ENCODE assay signal across 8 mouse cellular contexts in genomic region chr4:138434347-138435316, GRCm38 (mm10). TPM values are rescaled to one million over a fixed set of nuclear protein-coding genes. Genes with fewer than 3 reads are reported as not detected.
DNase-seq lines count a peak whose midpoint lies in the region; ATAC-seq and TF ChIP-seq lines count a peak whose summit lies in the region.

Mul1 (plus strand) TSS chr4:138434671.

- under 1% methylated on average over 56 of the region's 64 CpGs for WGBS in embryonic facial prominence, embryonic 14.5 days
- under 1% methylated on average over 64 of the region's 64 CpGs for WGBS in heart, adult 2 months
- WGBS in limb, embryonic 13.5 days, result 1% methylated on average over 60 of the region's 64 CpGs
- WGBS in midbrain, embryonic 16.5 days, result 1% methylated on average over 64 of the region's 64 CpGs

- H3K27ac ChIP-seq in embryonic facial prominence, embryonic 14.5 days (replicated peaks; ENCODE audit: low read depth, low read length), result peak within 1 kb of the TSS; percentile 54
- H3K27ac ChIP-seq in heart, adult 2 months, result peak within 1 kb of the TSS; percentile 85
- no peak within 1 kb of the TSS for H3K27ac ChIP-seq in limb, embryonic 13.5 days
- peak within 1 kb of the TSS; percentile 81 for H3K27ac ChIP-seq in midbrain, embryonic 16.5 days (ENCODE audit: low read length)

- peak; percentile 91 for ATAC-seq in embryonic facial prominence, embryonic 14.5 days (ENCODE audit: low read depth)
- peak; percentile 90 for ATAC-seq in limb, embryonic 13.5 days (ENCODE audit: low FRiP score, low read depth)
- ATAC-seq in midbrain, embryonic 16.5 days, result peak; percentile 87

- peaks cover 33% of the 10 kb centered on the region for H3K36me3 ChIP-seq in embryonic facial prominence, embryonic 14.5 days (ENCODE audit: control insufficient read depth, insufficient read depth, low read length)
- H3K36me3 ChIP-seq in heart, adult 2 months (ENCODE audit: control insufficient read depth, insufficient read depth, low read length), result no peaks in the 10 kb centered on the region
- H3K36me3 ChIP-seq in limb, embryonic 13.5 days, result peaks cover 38% of the 10 kb centered on the region
- peaks cover 18% of the 10 kb centered on the region for H3K36me3 ChIP-seq in midbrain, embryonic 16.5 days (ENCODE audit: control insufficient read depth, insufficient read depth, low read length)

- peak; percentile 89 for TF ChIP-seq POLR2A in heart, adult 2 months (IDR thresholded peaks at IDR 0.05; ENCODE audit: insufficient read depth, low read depth, low read length)

- no peaks in the 10 kb centered on the region for H3K27me3 ChIP-seq in embryonic facial prominence, embryonic 14.5 days (replicated peaks; ENCODE audit: control insufficient read depth, insufficient read depth, low read length)
- H3K27me3 ChIP-seq in heart, adult 2 months (ENCODE audit: control insufficient read depth, insufficient read depth, low read length), result no peaks in the 10 kb centered on the region
- no peaks in the 10 kb centered on the region for H3K27me3 ChIP-seq in limb, embryonic 13.5 days
- peaks cover 4% of the 10 kb centered on the region; the same call in 1 of the 2 replicates for H3K27me3 ChIP-seq in midbrain, embryonic 16.5 days (ENCODE audit: control insufficient read depth, insufficient read depth, low read depth, low read length)

- peak; percentile 93 for DNase-seq in 3T3-L1 (ENCODE audit: low read depth, low spot score)
- peak; percentile 90 to 92 for DNase-seq in adrenal gland, postnatal 4 days (ENCODE audit: low spot score in 2 of 2)
- DNase-seq in embryonic facial prominence, embryonic 14.5 days (ENCODE audit: low spot score), result peak; percentile 97
- DNase-seq in heart, adult 2 months, result peak; percentile 94 to 97
- DNase-seq in kidney, adult 8-10 months, result peak; percentile 95
- DNase-seq in spleen, postnatal 10 days (ENCODE audit: low spot score in 2 of 2), result peak; percentile 88 to 96

- H3K4me1 ChIP-seq in embryonic facial prominence, embryonic 14.5 days (ENCODE audit: control insufficient read depth, insufficient read depth, low read length), result peaks cover 10% of the 10 kb centered on the region; the same call in 1 of the 2 replicates
- H3K4me1 ChIP-seq in heart, adult 2 months (ENCODE audit: control insufficient read depth, insufficient read depth, low read length), result peaks cover 3% of the 10 kb centered on the region; the same call in 1 of the 2 replicates
- H3K4me1 ChIP-seq in limb, embryonic 13.5 days, result peaks cover 11% of the 10 kb centered on the region
- H3K4me1 ChIP-seq in midbrain, embryonic 16.5 days (ENCODE audit: control insufficient read depth, insufficient read depth, low read length), result peaks cover 10% of the 10 kb centered on the region

- peak within 1 kb of the TSS; percentile 86 for H3K4me2 ChIP-seq in embryonic facial prominence, embryonic 14.5 days (ENCODE audit: low read depth, low read length)
- H3K4me2 ChIP-seq in limb, embryonic 13.5 days (replicated peaks), result peak within 1 kb of the TSS; percentile 92
- peak within 1 kb of the TSS; percentile 92 for H3K4me2 ChIP-seq in midbrain, embryonic 16.5 days (ENCODE audit: low read length)

- TF ChIP-seq CTCF in heart, adult 2 months (IDR thresholded peaks at IDR 0.05), result peak; percentile 43

- intact Hi-C loops in heart, adult 2 months (cut with DNase I), result no loop called here

- peak; percentile 39; the same call in 1 of the 2 replicates for TF ChIP-seq EP300 in heart, adult 2 months (IDR thresholded peaks at IDR 0.05; ENCODE audit: insufficient read depth, low read depth, low read length)

- peak within 1 kb of the TSS; percentile 85 for H3K9ac ChIP-seq in embryonic facial prominence, embryonic 14.5 days (ENCODE audit: low read depth, low read length)
- peak within 1 kb of the TSS; percentile 97 for H3K9ac ChIP-seq in heart, adult 2 months (ENCODE audit: low read depth, low read length)
- H3K9ac ChIP-seq in limb, embryonic 13.5 days, result peak within 1 kb of the TSS; percentile 86
- peak within 1 kb of the TSS; percentile 82 for H3K9ac ChIP-seq in midbrain, embryonic 16.5 days (ENCODE audit: low read depth, low read length)

- H3K9me3 ChIP-seq in embryonic facial prominence, embryonic 14.5 days (ENCODE audit: control insufficient read depth, low read length), result no peaks in the 10 kb centered on the region
- no peaks in the 10 kb centered on the region for H3K9me3 ChIP-seq in limb, embryonic 13.5 days
- H3K9me3 ChIP-seq in midbrain, embryonic 16.5 days (replicated peaks; ENCODE audit: control insufficient read depth, low read length, poor library complexity, severe bottlenecking), result no peaks in the 10 kb centered on the region

- H3K4me3 ChIP-seq in embryonic facial prominence, embryonic 14.5 days (ENCODE audit: low read depth, low read length), result peak within 1 kb of the TSS; percentile 84
- peak within 1 kb of the TSS; percentile 78 for H3K4me3 ChIP-seq in heart, adult 2 months
- H3K4me3 ChIP-seq in limb, embryonic 13.5 days, result peak within 1 kb of the TSS; percentile 96
- H3K4me3 ChIP-seq in midbrain, embryonic 16.5 days (ENCODE audit: low read depth, low read length), result peak within 1 kb of the TSS; percentile 82

- H3K79me2 ChIP-seq in heart, adult 2 months (replicated peaks; ENCODE audit: control insufficient read depth, insufficient read depth, low read length), result peaks cover 4% of the 10 kb centered on the region

RNA-seq across cellular contexts. Expression of gene Mul1, which starts in this region (rescaled TPM):
- 10 to 100 TPM; 46.4 to 51.4 TPM for total RNA-seq in adrenal gland, postnatal 4 days (2021)
- polyA plus RNA-seq in embryonic facial prominence, embryonic 14.5 days (2014; fragmentation: Nextera tagmentation; extraction: Ambion mirVana), result 19.5 and 22.0 TPM in 2 replicates
- 10 to 100 TPM; 75.0 to 75.5 TPM for total RNA-seq in heart, adult 2 months (2021)
- 25.3 and 32.9 TPM in 2 replicates for polyA plus RNA-seq in heart, adult 2 months (2012; rRNA removed)
- 18.4 and 18.9 TPM in 2 replicates for polyA plus RNA-seq in limb, embryonic 13.5 days (2015; fragmentation: Nextera tagmentation; extraction: Ambion mirVana)
- 18.3 and 20.1 TPM in 2 replicates for polyA plus RNA-seq in midbrain, embryonic 16.5 days (2015; fragmentation: Nextera tagmentation; extraction: Ambion mirVana)
